ENCODE assay signal across 22 mouse cellular contexts in the genomic region with DNA sequence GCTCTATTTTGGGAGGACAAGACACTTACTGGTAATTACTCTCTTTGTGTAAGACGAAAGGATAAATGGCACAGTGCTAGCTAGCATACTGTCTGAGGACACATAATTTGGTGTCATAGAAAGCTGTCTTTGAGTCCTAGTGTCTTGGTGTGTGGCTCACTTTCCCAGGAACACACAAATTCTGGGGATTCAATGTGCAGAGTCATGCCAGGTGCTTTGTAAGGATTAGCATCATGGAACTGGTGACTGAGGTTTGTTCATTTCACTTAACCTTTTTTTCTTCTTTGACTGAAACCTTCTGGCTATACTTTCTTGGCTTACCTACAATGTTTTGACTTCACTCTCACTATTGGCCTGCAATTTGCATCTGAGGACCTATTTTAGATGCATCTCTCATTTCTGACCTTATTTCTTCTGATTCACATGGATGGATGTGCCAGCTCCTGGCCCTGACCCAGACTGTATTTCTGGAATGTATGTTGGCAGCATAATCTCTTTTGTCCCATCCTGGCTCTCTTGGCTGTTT.
A peak's percentile ranks its signal among the peaks of the same experiment; 100 is the strongest.
DNase-seq lines count a peak whose midpoint lies in the region; ATAC-seq and TF ChIP-seq lines count a peak whose summit lies in the region.
"Had no signal": no experiment of that assay in that cellular context is flagged by ENCODE, and none has a peak within 500 bp of the region (broad histone marks: within the 10 kb centered on the region; RNA-seq: fewer than 3 reads in every experiment).

No protein-coding gene starts in this region.

- peak; percentile 5 for DNase-seq in adrenal gland, postnatal 25 days
- no peak for DNase-seq in adrenal gland, adult 2 months
- DNase-seq in midbrain, postnatal 0 days (ENCODE audit: low spot score) = peak; percentile 28
- DNase-seq in cerebellum, adult 9-11 months = peak; percentile 75
- no peak for DNase-seq in testis, postnatal 14 days (ENCODE audit: low spot score)
- DNase-seq: gastrocnemius, postnatal 10 days; heart, adult 2 months; kidney, adult 9 months; kidney, postnatal 36 days; lung, postnatal 14 days; right cerebral cortex, adult 18-20 months; spleen, adult 18-20 months; thymus, postnatal 14 days had no signal

- TF ChIP-seq POLR2A in olfactory bulb, adult 2 months (IDR thresholded peaks at IDR 0.05; ENCODE audit: insufficient read depth, low read depth, low read length) = no peak

- no peak overlapping the region for H3K4me3 ChIP-seq in midbrain, postnatal 0 days (ENCODE audit: low read depth, low read length)
- no peak overlapping the region for H3K4me3 ChIP-seq in midbrain, embryonic 13.5 days (replicated peaks)
- no peak overlapping the region for H3K4me3 ChIP-seq in olfactory bulb, adult 2 months (ENCODE audit: insufficient read depth, low read depth, low read length)
- H3K4me3 ChIP-seq: embryonic facial prominence, embryonic 12.5 days; heart, adult 2 months; heart, embryonic 15.5 days; megakaryocyte, embryonic 14.5 days had no signal

- H3K9ac ChIP-seq in midbrain, postnatal 0 days (replicated peaks; ENCODE audit: low read length, poor library complexity, severe bottlenecking) = no peak overlapping the region
- no peak overlapping the region for H3K9ac ChIP-seq in midbrain, embryonic 13.5 days (replicated peaks)
- H3K9ac ChIP-seq: embryonic facial prominence, embryonic 12.5 days; heart, embryonic 15.5 days had no signal

- no peaks in the 10 kb centered on the region for H3K4me1 ChIP-seq in midbrain, postnatal 0 days (ENCODE audit: insufficient read depth, low read length)
- H3K4me1 ChIP-seq in midbrain, embryonic 13.5 days (replicated peaks) = no peaks in the 10 kb centered on the region
- H3K4me1 ChIP-seq in olfactory bulb, adult 2 months (ENCODE audit: control insufficient read depth, insufficient read depth, low read length) = no peaks in the 10 kb centered on the region
- H3K4me1 ChIP-seq: embryonic facial prominence, embryonic 12.5 days; heart, embryonic 15.5 days; megakaryocyte, embryonic 14.5 days had no signal

- H3K27ac ChIP-seq in midbrain, postnatal 0 days (ENCODE audit: low read depth, low read length) = no peak overlapping the region
- H3K27ac ChIP-seq in midbrain, embryonic 13.5 days = no peak overlapping the region
- H3K27ac ChIP-seq in olfactory bulb, adult 2 months (ENCODE audit: insufficient read depth, low read depth, low read length) = peak overlapping the region; percentile 78
- H3K27ac ChIP-seq: embryonic facial prominence, embryonic 12.5 days; heart, adult 2 months; heart, embryonic 15.5 days had no signal

- H3K4me2 ChIP-seq in midbrain, postnatal 0 days (ENCODE audit: low read depth, low read length, poor library complexity, severe bottlenecking) = no peak overlapping the region
- no peak overlapping the region for H3K4me2 ChIP-seq in midbrain, embryonic 13.5 days (replicated peaks)
- H3K4me2 ChIP-seq: embryonic facial prominence, embryonic 12.5 days; heart, embryonic 15.5 days had no signal

- ATAC-seq in midbrain, postnatal 0 days (ENCODE audit: low FRiP score) = no peak
- no peak for ATAC-seq in midbrain, embryonic 13.5 days
- ATAC-seq in CD4-positive, CD25-positive, alpha-beta regulatory T cell, adult 4 months = no peak
- ATAC-seq: inflammation-experienced regulatory T-cells, adult 6 months; midbrain, embryonic 16.5 days had no signal

- no peaks in the 10 kb centered on the region for H3K36me3 ChIP-seq in midbrain, postnatal 0 days (ENCODE audit: insufficient read depth, low read length)
- H3K36me3 ChIP-seq in midbrain, embryonic 13.5 days = no peaks in the 10 kb centered on the region
- H3K36me3 ChIP-seq: embryonic facial prominence, embryonic 12.5 days; heart, embryonic 15.5 days had no signal

- 47% methylated on average over 1 of the region's 1 CpGs for WGBS in midbrain, postnatal 0 days
- 57% methylated on average over 1 of the region's 1 CpGs for WGBS in midbrain, embryonic 13.5 days
- WGBS in olfactory bulb, adult 2 months = 7% methylated on average over 1 of the region's 1 CpGs

- TF ChIP-seq CTCF in midbrain, postnatal 0 days (IDR thresholded peaks at IDR 0.05) = no peak
- TF ChIP-seq CTCF in olfactory bulb, adult 2 months (IDR thresholded peaks at IDR 0.05; ENCODE audit: insufficient read depth, low read depth, low read length) = no peak

- H3K9me3 ChIP-seq in midbrain, postnatal 0 days (ENCODE audit: low read length) = no peaks in the 10 kb centered on the region
- H3K9me3 ChIP-seq in midbrain, embryonic 13.5 days = no peaks in the 10 kb centered on the region
- H3K9me3 ChIP-seq: embryonic facial prominence, embryonic 12.5 days; heart, embryonic 15.5 days; megakaryocyte, embryonic 14.5 days had no signal

- no peaks in the 10 kb centered on the region for H3K27me3 ChIP-seq in midbrain, postnatal 0 days (ENCODE audit: insufficient read depth, low read length)
- H3K27me3 ChIP-seq in midbrain, embryonic 13.5 days = no peaks in the 10 kb centered on the region
- H3K27me3 ChIP-seq: CH12.LX; embryonic facial prominence, embryonic 12.5 days; heart, embryonic 15.5 days; megakaryocyte, embryonic 14.5 days had no signal

Comparison
In these comparisons a context has a peak if more than half of its experiments do, and no peak if none do; other contexts are left out.
1. DNase-seq: peak in adrenal gland, postnatal 25 days (single experiment), midbrain, postnatal 0 days (single experiment) and cerebellum, adult 9-11 months (single experiment); none in adrenal gland, adult 2 months (single experiment) and testis, postnatal 14 days (single experiment).